Mouse (Mus musculus): ENCODE measurements around the gene Tbc1d19.

GRCm38 (mm10) chr5:53943321-53943857 is 134.0 kb downstream of the Tbc1d19 start:
- no peak for TF ChIP-seq CTCF (IDR thresholded peaks at IDR 0.05; ENCODE audit: low read depth)
- TF ChIP-seq EP300 (IDR thresholded peaks at IDR 0.05; ENCODE audit: low read depth), result no peak
